Mouse (Mus musculus) CH12.LX (cell line): ENCODE measurements around the gene Cdsn. TPM values are rescaled to one million over a fixed set of nuclear protein-coding genes. Genes with fewer than 3 reads are reported as not detected.

ENCODE experiments used
- DNase-seq: peaks from one replicate; pipeline ENCODE4 v3.0.0-alpha.2; 2013; ENCODE audit errors: extremely low read depth
- H3K27ac ChIP-seq: 2 replicates; pipeline ENCODE4 v1.5.1; 2012; ENCODE audit warnings: low read depth, mild to moderate bottlenecking, control low read depth, moderate library complexity; ENCODE audit not compliant: insufficient read depth
- H3K27me3 ChIP-seq: replicated peaks from 2 replicates; pipeline ENCODE3; 2012; ENCODE audit warnings: inconsistent platforms
- H3K36me3 ChIP-seq, 2 experiments: replicated peaks in 1 of 2; 2 replicates each; pipeline versions ENCODE3 to v1.6.1; 2012; ENCODE audit warnings: inconsistent platforms in 1 of 2, low read length in 1 of 2, mild to moderate bottlenecking in 1 of 2, mixed read lengths in 1 of 2, moderate library complexity in 1 of 2; ENCODE audit not compliant: control insufficient read depth in 1 of 2, insufficient read depth in 1 of 2
- H3K4me1 ChIP-seq, 2 experiments: 2 replicates each; pipeline ENCODE4 v1.6.1; 2012; ENCODE audit warnings: inconsistent platforms in 1 of 2, moderate library complexity in 1 of 2; ENCODE audit not compliant: insufficient read depth in 2 of 2, control insufficient read depth in 1 of 2
- H3K4me2 ChIP-seq: 2 replicates; pipeline ENCODE4 v1.6.1; 2012; ENCODE audit warnings: low read depth, mild to moderate bottlenecking, control low read depth; ENCODE audit not compliant: poor library complexity, insufficient read depth, severe bottlenecking
- H3K4me3 ChIP-seq, 3 experiments: fragments of 150-350 bp in 1 of 3; sonication (generic) in 1 of 3; replicated peaks in 1 of 3; 2 replicates each; pipeline versions ENCODE3 to v1.5.1; 2011 to 2012; ENCODE audit warnings: low read depth in 2 of 3, low read length in 2 of 3, mild to moderate bottlenecking in 2 of 3, moderate library complexity in 2 of 3, control low read depth in 1 of 3, improper control_type of control experiment in 1 of 3, inconsistent platforms in 1 of 3, mixed read lengths in 1 of 3; ENCODE audit not compliant: poor library complexity in 1 of 3
- H3K79me2 ChIP-seq: replicated peaks from 2 replicates; pipeline ENCODE4 v1.6.1; 2012; ENCODE audit warnings: mild to moderate bottlenecking, moderate library complexity; ENCODE audit not compliant: control insufficient read depth, poor library complexity, insufficient read depth, severe bottlenecking; ENCODE audit errors: extremely low read depth
- H3K9ac ChIP-seq: 2 replicates; pipeline ENCODE4 v1.6.1; 2012; ENCODE audit warnings: low read depth, mild to moderate bottlenecking, control low read depth, moderate library complexity; ENCODE audit not compliant: insufficient read depth
- H3K9me3 ChIP-seq: replicated peaks from 2 replicates; pipeline ENCODE3; 2012; ENCODE audit warnings: low read length, inconsistent platforms, mixed read lengths
- CHD1 ChIP-seq: IDR thresholded peaks from 2 replicates; pipeline ENCODE4 v1.6.1; 2012; ENCODE audit warnings: low read depth, low read length, improper control_type of control experiment, inconsistent platforms
- CHD2 ChIP-seq: IDR thresholded peaks from 2 replicates; pipeline ENCODE4 v1.6.1; 2011; ENCODE audit warnings: low read length, improper control_type of control experiment
- HCFC1 ChIP-seq: IDR thresholded peaks from 2 replicates; pipeline ENCODE4 v1.6.1; 2012; ENCODE audit warnings: low read depth, mild to moderate bottlenecking, inconsistent platforms, low read length, improper control_type of control experiment
- IRF4 ChIP-seq: IDR thresholded peaks from 2 replicates; pipeline ENCODE4 v1.6.1; 2014; ENCODE audit warnings: low read depth, mild to moderate bottlenecking, inconsistent platforms, low read length, improper control_type of control experiment
- JUN ChIP-seq: IDR thresholded peaks from 2 replicates; pipeline ENCODE4 v1.6.1; 2011; ENCODE audit warnings: low read depth, mild to moderate bottlenecking, low read length, improper control_type of control experiment, moderate library complexity; ENCODE audit not compliant: insufficient read depth
- JUND ChIP-seq: conservative IDR thresholded peaks from 2 replicates; pipeline ENCODE4 v1.6.1; 2011; ENCODE audit warnings: low read depth, low read length, improper control_type of control experiment
- KAT2A ChIP-seq: IDR thresholded peaks from 2 replicates; pipeline ENCODE4 v1.6.1; 2012; ENCODE audit warnings: low read length, improper control_type of control experiment, inconsistent platforms; ENCODE audit not compliant: insufficient replicate concordance
- MAX ChIP-seq: IDR thresholded peaks from 2 replicates; pipeline ENCODE4 v1.6.1; 2011; ENCODE audit warnings: low read length, improper control_type of control experiment
- MXI1 ChIP-seq: IDR thresholded peaks from 2 replicates; pipeline ENCODE4 v1.6.1; 2011; ENCODE audit warnings: mild to moderate bottlenecking, low read depth, low read length, improper control_type of control experiment
- NELFE ChIP-seq: IDR thresholded peaks from 2 replicates; pipeline ENCODE4 v1.6.1; 2011; ENCODE audit warnings: low read depth, low read length, improper control_type of control experiment
- POLR2A ChIP-seq: IDR thresholded peaks from 2 replicates; pipeline ENCODE4 v1.6.1; 2011; ENCODE audit warnings: low read depth, mild to moderate bottlenecking, improper control_type of control experiment, low read length
- POLR2AphosphoS2 ChIP-seq: IDR thresholded peaks from 2 replicates; pipeline ENCODE4 v1.6.1; 2011; ENCODE audit warnings: low read depth, low read length, improper control_type of control experiment
- SIN3A ChIP-seq: IDR thresholded peaks from 2 replicates; pipeline ENCODE4 v1.6.1; 2012; ENCODE audit warnings: low read length, improper control_type of control experiment, inconsistent platforms
- ZC3H11A ChIP-seq: IDR thresholded peaks from 2 replicates; pipeline ENCODE4 v1.6.1; 2012; ENCODE audit warnings: low read depth, mild to moderate bottlenecking, inconsistent platforms, low read length, improper control_type of control experiment
- ZKSCAN1 ChIP-seq: IDR thresholded peaks from 2 replicates; pipeline ENCODE4 v1.6.1; 2012; ENCODE audit warnings: low read depth, inconsistent platforms, low read length, improper control_type of control experiment, borderline replicate concordance
- ZMIZ1 ChIP-seq: IDR thresholded peaks from 2 replicates; pipeline ENCODE4 v1.6.1; 2012; ENCODE audit warnings: low read depth, mild to moderate bottlenecking, inconsistent platforms, low read length, improper control_type of control experiment
- ZNF384 ChIP-seq: IDR thresholded peaks from 2 replicates; pipeline ENCODE4 v1.6.1; 2012; ENCODE audit warnings: low read depth, low read length, improper control_type of control experiment, inconsistent platforms
- dilution Hi-C: fragments of 300-500 bp; cut with MboI; formaldehyde crosslinking; loops from 2 replicates; pipeline ENCODE4 v1.14.3; 2020; ENCODE audit warnings: low sequenced_read_pairs; ENCODE audit not compliant: extremely low pct_unique_long_range_greater_than_20kb, extremely low pct_ligation_motif_present
- in situ Hi-C: fragments of 300-500 bp; cut with MboI; formaldehyde crosslinking; loops from 3 replicates; pipeline ENCODE4 v1.14.3; 2019; ENCODE audit warnings: low sequenced_read_pairs, low pct_ligation_motif_present, low pct_unique_long_range_greater_than_20kb, mixed read lengths
- polyA plus RNA-seq: library from polyadenylated mRNA; unstranded; fragments of >175 nt; gene quantifications from 2 replicates; pipeline ENCODE4 v1.2.1, GENCODE M21; 2012; ENCODE audit warnings: low read depth; ENCODE audit not compliant: insufficient read length
- total RNA-seq, 2 experiments: library from RNA; depleted of rRNA; stranded (reverse); fragments of 300-350 nt in 1 of 2; fragments of >200 nt in 1 of 2; gene quantifications; 2 replicates each; pipeline ENCODE4 v1.2.3; 2012 to 2014

Cdsn gene
- total and polyA plus RNA-seq, 3 experiments, result 0.17 to 1.4 (median 0.76) TPM

GRCm38 (mm10) chr17:35557351-35557750 is 5.4 kb downstream of the Cdsn start:
- Histone ChIP-seq H3K4me2 (no peak overlapping the region), H3K9me3 (no peaks in the 10 kb centered on the region), H3K9ac (no peak overlapping the region), H3K36me3 (peaks cover 0 to 4% of the 10 kb centered on the region in 2 experiments), H3K27ac (no peak overlapping the region), H3K27me3 (no peaks in the 10 kb centered on the region), H3K79me2 (no peaks in the 10 kb centered on the region), H3K4me3 (no peak overlapping the region), H3K4me1 (peaks cover 14 to 39% of the 10 kb centered on the region in 2 experiments)
- in situ Hi-C loops, result no loop called here
- TF ChIP-seq ZNF384 (no peak), CHD1 (no peak), CHD2 (no peak), ZC3H11A (no peak), MAX (no peak), JUND (no peak), SIN3A (no peak), ZMIZ1 (no peak), JUN (no peak), POLR2AphosphoS2 (no peak), KAT2A (no peak), NELFE (no peak), MXI1 (no peak), ZKSCAN1 (no peak), HCFC1 (no peak), IRF4 (no peak), POLR2A (no peak)
- dilution Hi-C loops, result no loop called here
- no peak for DNase-seq

- DNase-seq, result no peak
- no peak overlapping the region for H3K4me2 ChIP-seq
Observed at GRCm38 (mm10) chr17:35558216-35558615, 6.3 kb downstream of the Cdsn start.

More at GRCm38 (mm10) chr17:35558216-35558615, 6.3 kb downstream of the Cdsn start:
- in situ Hi-C loops (no loop called here), dilution Hi-C loops (no loop called here)
- no peaks in the 10 kb centered on the region for H3K27me3 ChIP-seq
- H3K9ac ChIP-seq, result no peak overlapping the region
- H3K4me1 ChIP-seq, result peaks cover 11 to 31% of the 10 kb centered on the region in 2 experiments
- no peaks in the 10 kb centered on the region for H3K79me2 ChIP-seq
- H3K4me3 ChIP-seq, result no peak overlapping the region
- H3K36me3 ChIP-seq, result peaks cover 0 to 4% of the 10 kb centered on the region in 2 experiments
- no peaks in the 10 kb centered on the region for H3K9me3 ChIP-seq
- no peak overlapping the region for H3K27ac ChIP-seq
- TF ChIP-seq SIN3A (no peak), POLR2A (no peak), KAT2A (no peak)
